Mouse (Mus musculus): ENCODE data around the gene Ptpdc1.

Gene Ptpdc1

GRCm38 (mm10) chr13:48655637-48656036, 30.2 kb upstream of the Ptpdc1 start:
- DNase-seq (ENCODE audit: low spot score in 2 of 2) = peak in 1 of 2 experiments; percentile 66

GRCm38 (mm10) chr13:48653788-48654770, 28.6 kb upstream of the Ptpdc1 start:
- peak; percentile 82 to 84 for DNase-seq (ENCODE audit: low spot score in 2 of 2)

- no peak for DNase-seq (ENCODE audit: low spot score in 2 of 2)
Measured at GRCm38 (mm10) chr13:48651132-48652065, 25.9 kb upstream of the Ptpdc1 start.

- no peak for DNase-seq (ENCODE audit: low spot score in 2 of 2)
Measured at GRCm38 (mm10) chr13:48650615-48651014, 25.2 kb upstream of the Ptpdc1 start.

GRCm38 (mm10) chr13:48646696-48647095, 21.2 kb upstream of the Ptpdc1 start:
- DNase-seq (ENCODE audit: low spot score in 2 of 2) = no peak

- no peak for DNase-seq (ENCODE audit: low spot score in 2 of 2)
Measured at GRCm38 (mm10) chr13:48643991-48644390, 18.5 kb upstream of the Ptpdc1 start.

- no peak for DNase-seq (ENCODE audit: low spot score in 2 of 2)
Measured at GRCm38 (mm10) chr13:48643072-48643471, 17.6 kb upstream of the Ptpdc1 start.

- DNase-seq (ENCODE audit: low spot score in 2 of 2) = peak; percentile 71 to 78
Measured at GRCm38 (mm10) chr13:48639570-48639969, 14.1 kb upstream of the Ptpdc1 start.

- no peak for DNase-seq (ENCODE audit: low spot score in 2 of 2)
Measured at GRCm38 (mm10) chr13:48637706-48638105, 12.2 kb upstream of the Ptpdc1 start.

GRCm38 (mm10) chr13:48631691-48632090, 6.2 kb upstream of the Ptpdc1 start:
- no peak for DNase-seq (ENCODE audit: low spot score in 2 of 2)

- DNase-seq (ENCODE audit: low spot score in 2 of 2) = no peak
Measured at GRCm38 (mm10) chr13:48624968-48625398, 481 bp downstream of the Ptpdc1 start.

GRCm38 (mm10) chr13:48618890-48619289, 6.6 kb downstream of the Ptpdc1 start:
- no peak for DNase-seq (ENCODE audit: low spot score in 2 of 2)

- no peak for DNase-seq (ENCODE audit: low spot score in 2 of 2)
Measured at GRCm38 (mm10) chr13:48617774-48618173, 7.7 kb downstream of the Ptpdc1 start.

- no peak for DNase-seq (ENCODE audit: low spot score in 2 of 2)
Measured at GRCm38 (mm10) chr13:48614525-48614924, 10.9 kb downstream of the Ptpdc1 start.

GRCm38 (mm10) chr13:48609106-48609505, 16.4 kb downstream of the Ptpdc1 start:
- peak in 1 of 2 experiments; percentile 37 for DNase-seq (ENCODE audit: low spot score in 2 of 2)

GRCm38 (mm10) chr13:48604591-48604990, 20.9 kb downstream of the Ptpdc1 start:
- DNase-seq (ENCODE audit: low spot score in 2 of 2) = no peak

- DNase-seq (ENCODE audit: low spot score in 2 of 2) = no peak
Measured at GRCm38 (mm10) chr13:48603296-48603695, 22.2 kb downstream of the Ptpdc1 start.

GRCm38 (mm10) chr13:48594605-48595004, 30.9 kb downstream of the Ptpdc1 start:
- DNase-seq (ENCODE audit: low spot score in 2 of 2) = peak; percentile 55 to 69

GRCm38 (mm10) chr13:48594031-48594430, 31.4 kb downstream of the Ptpdc1 start:
- DNase-seq (ENCODE audit: low spot score in 2 of 2) = peak; percentile 54 to 63

GRCm38 (mm10) chr13:48593181-48593580, 32.3 kb downstream of the Ptpdc1 start:
- DNase-seq (ENCODE audit: low spot score in 2 of 2) = peak; percentile 31 to 38

- no peak for DNase-seq (ENCODE audit: low spot score in 2 of 2)
Measured at GRCm38 (mm10) chr13:48590743-48591142, 34.7 kb downstream of the Ptpdc1 start.

- DNase-seq (ENCODE audit: low spot score in 2 of 2) = no peak
Measured at GRCm38 (mm10) chr13:48587354-48587753, 38.1 kb downstream of the Ptpdc1 start.

Data from right cerebral cortex, adult 2 months (tissue).